Mouse (Mus musculus) gastrocnemius, postnatal 4 days (tissue): ENCODE results near the gene Pde11a. TPM values are rescaled to one million over a fixed set of nuclear protein-coding genes. Genes with fewer than 3 reads are reported as not detected.

Source experiments
- DNase-seq, 2 experiments: peaks; one replicate each; pipeline ENCODE4 v3.0.0; 2021 to 2022; ENCODE audit warnings: low spot score in 2 of 2, mixed read lengths in 2 of 2
- total RNA-seq, 2 experiments: library from RNA; stranded (reverse); gene quantifications; 2 replicates each; pipeline ENCODE4 v1.2.3; 2021

Pde11a gene
- total RNA-seq, 2 experiments from 2014 or later: 0.13 to 0.15 TPM

DNA sequence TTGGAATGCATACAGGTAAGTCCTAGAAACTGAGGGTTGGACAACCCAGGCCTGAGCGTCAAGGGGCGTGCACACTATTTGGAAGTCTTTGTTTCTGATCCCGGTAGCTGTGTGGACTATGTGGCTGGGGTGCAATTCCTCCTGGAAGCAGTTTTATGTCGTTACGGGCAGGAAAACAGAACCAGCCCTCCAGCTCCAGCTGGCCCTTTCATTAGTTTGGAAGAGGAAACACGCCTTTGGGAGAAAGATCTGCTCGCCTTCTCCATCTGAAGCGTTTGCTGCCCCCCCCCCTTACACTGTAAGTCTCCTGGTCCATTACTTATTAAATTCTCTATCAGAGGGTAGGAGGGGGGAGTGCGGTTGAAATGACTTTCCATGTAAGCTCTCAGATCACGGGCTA is 279.0 kb downstream of the Pde11a start:
- DNase-seq: peak in 1 of 2 experiments; percentile 24

DNA sequence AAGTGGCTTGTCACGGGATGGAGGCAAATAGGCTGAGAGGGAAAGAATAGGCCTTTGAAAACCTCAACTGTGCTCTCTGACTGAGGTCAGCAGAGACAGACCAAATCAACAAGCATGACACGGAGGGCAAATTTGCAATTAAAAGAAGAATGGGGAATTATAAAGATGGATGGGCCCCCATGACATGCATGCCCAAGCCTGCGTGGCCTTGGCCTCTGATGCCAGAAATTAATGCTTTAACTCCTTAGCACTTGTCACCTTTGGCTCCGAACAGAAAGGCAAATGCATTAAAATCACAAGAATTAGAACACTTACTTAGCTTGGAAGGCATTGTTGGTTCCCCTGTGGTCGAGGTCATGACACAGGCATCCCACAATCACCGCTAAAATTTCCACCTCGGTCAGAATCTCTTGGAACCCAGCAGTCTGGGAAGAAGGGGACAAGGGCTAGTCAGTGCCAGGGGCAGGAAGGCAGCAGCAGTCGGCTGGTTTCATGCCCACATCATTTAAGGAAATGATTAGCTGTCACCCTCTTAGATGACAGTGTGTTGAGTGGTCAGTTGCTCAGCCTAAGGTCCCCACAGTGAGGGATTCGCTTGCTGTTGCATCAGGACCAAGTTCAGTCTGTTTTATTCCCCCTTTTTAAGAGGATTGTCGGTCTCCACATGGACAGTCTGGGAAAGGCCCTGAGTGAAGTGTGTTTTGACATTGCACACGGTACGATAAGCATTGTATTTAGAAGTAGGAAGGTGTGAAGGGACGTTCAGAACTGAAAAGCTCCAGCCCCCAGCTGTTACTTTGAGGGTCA is 279.7 kb downstream of the Pde11a start:
- DNase-seq: no peak

- no peak for DNase-seq
These were observed 281.0 kb downstream of the Pde11a start for GRCm38 (mm10) chr2:76057555-76057954.

DNA sequence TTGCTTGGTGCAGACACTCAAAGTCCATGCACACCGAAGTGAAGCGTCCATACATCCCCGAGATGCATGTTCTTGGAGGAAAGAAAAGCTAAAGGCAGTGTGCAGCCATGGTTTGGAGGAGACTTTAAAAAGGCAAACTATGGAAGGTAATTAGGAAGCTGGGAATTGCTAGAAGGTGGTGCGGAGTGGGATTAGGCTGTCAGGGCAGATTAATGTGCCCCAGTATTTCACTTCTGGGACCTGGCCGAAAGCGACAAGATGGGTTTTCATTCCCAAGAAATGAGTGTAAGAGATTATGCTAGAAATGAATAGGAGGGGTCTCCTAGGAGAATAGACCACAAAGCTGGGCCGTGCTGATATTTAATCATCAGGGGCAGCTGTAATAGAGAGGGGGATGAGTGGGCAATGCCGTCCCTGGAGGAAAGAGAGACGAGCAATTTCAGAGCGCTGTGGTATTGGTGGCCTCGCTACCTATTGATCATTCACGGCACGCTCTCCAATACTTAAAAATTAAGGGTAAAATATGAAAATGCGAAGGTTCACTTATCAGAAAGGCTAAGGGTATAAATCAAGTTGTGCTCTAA is 284.7 kb downstream of the Pde11a start:
- DNase-seq: no peak

DNA sequence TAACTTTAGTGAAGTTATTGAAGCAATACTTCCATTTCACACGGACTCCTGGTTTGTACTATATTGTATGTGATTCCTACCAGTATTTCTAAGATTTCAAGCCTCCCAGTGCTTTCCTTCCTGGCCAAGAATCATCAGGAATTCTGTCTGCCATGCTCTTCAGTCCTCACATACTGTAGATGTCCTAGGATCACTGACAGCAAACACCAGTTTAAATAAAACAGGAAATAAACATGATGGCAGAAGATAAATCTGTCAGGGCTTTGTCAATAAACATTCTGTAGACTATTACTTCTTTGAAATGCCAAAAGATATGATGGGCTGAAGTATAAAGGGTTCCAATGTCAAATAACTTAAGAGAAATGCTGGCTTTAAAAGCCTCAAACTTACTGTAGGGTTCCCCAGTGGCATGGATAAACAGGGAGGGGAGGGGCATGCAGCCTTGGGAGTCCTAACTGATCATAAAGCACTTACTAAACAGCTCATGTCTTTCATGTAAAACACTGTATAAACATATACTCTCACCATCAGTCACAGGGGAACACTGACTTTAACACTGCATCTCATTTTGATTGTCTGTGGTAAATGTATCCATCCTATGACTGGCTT is 285.6 kb downstream of the Pde11a start:
- DNase-seq: no peak

- no peak for DNase-seq
These were observed 287.2 kb downstream of the Pde11a start for GRCm38 (mm10) chr2:76051385-76051784.

DNA sequence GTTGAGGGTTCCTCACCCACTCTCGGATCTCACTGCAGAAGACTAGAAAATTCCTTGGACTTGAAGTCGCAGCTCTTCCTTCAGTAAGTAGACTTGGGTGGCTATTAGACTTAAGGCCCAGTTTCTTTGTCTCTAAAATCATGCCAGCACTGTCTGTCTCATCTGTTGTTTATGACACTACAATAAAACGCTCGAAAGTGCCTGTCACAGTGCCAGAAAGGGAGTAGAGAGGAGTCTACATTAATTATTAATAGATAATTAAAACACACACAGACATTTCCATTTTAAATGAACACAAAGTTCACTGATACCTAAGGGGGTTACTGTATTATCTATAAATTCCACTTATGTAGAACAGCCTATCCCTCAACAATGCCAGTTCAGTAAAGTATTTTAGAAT is 287.7 kb downstream of the Pde11a start:
- DNase-seq: no peak

DNA sequence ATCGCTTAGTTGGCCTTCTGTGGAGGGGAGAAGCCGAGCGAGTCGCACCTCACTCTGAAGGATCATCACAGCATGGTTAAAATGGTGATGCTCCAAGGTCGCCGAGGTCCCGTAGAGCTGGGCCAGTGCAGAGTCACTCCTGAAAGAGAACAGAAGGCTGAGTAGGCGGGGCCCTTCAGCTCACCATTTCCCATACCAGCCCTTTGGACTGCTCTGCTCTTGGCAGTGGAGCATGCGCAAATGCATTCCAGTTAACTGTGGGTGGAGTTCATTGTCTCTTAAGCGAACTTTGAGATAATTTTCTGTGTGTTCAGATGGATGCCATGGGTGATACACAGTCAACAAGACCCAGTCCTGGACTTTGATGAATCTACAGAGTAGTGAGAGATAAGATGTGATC is 288.5 kb downstream of the Pde11a start:
- no peak for DNase-seq

- DNase-seq: no peak
These were observed 289.0 kb downstream of the Pde11a start for GRCm38 (mm10) chr2:76049529-76049928.

DNA sequence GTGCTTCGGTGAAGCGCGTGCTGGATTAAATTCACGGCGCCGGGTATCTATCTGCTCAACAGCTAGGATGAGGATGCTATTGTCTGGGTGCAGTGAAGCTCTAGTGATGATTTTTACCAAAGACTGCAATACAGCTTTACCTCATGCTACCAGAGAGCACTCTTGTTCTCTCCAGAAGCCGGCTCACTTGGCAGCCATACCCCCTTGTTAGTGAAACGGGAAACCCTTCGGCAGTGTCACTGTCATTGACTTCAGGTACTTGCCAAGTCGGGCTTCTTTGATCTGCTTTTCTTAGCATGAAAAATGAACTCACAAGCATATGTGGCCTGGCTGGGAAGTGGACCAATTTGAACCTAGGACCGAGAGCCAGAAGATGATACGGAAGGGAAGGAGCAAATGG is 290.8 kb downstream of the Pde11a start:
- DNase-seq: peak in 1 of 2 experiments; percentile 19

DNA sequence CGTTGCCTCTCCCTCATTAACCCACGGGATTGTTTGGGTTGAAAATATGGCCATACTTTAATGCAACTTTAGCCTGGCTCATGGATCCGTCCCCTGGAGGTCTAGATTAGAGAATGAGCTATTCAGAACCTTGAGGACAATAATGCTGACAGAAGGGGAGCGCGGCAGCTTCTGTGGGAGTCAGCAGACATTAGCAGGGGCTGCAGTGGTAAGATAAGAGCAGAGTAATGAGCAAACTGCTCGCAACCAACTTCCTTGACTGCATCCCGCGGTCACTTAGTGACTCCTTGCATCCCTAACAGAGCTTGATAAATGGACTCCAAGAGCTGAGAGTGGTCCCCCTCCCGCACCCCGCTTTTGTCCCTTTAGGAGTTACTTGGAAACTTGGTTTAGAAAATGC is 296.4 kb downstream of the Pde11a start:
- DNase-seq: no peak

GRCm38 (mm10) chr2:76040116-76040515 is 298.5 kb downstream of the Pde11a start:
- DNase-seq: no peak

- DNase-seq: no peak
These were observed 308.5 kb downstream of the Pde11a start for GRCm38 (mm10) chr2:76030080-76030479.

- DNase-seq: no peak
These were observed 309.3 kb downstream of the Pde11a start for GRCm38 (mm10) chr2:76029081-76029901.

DNA sequence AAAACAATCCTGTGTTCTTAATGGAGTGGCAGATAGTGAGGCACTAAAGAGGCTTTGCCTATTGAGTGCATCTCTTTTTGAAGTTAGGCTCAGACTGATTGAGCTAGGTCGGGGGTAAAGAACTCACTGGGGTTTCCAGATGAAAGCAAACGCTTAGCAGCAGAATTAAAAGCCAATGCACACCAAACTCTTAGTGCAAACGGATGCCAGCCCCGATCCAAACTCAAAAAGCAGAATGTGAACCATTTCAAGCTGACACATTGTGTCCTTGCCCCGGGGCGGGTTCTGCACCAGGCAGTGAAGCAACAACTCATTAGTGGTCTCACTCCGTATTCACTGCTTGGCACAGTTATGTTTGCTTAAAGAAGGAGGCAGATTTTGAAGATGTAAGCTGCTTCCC is 321.7 kb downstream of the Pde11a start:
- no peak for DNase-seq

DNA sequence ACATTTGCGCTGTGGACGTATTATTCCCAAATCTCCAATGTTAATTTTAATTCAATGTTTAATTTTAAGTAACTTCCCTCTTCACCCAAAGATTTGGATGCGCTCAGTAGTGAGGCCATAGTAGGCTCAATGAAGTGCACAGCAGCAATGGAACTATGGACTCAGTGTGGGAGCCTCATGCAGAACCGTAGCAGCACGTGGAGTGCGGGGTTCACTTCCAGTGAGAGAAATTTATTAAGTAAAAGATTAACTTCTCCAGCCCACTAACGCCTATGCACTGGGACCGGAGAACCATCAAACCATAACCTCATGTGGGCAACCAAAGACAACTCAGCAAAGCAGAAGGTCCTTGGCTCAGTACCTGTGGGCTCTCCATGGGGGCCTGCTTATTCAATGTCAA is 322.4 kb downstream of the Pde11a start:
- no peak for DNase-seq

DNA sequence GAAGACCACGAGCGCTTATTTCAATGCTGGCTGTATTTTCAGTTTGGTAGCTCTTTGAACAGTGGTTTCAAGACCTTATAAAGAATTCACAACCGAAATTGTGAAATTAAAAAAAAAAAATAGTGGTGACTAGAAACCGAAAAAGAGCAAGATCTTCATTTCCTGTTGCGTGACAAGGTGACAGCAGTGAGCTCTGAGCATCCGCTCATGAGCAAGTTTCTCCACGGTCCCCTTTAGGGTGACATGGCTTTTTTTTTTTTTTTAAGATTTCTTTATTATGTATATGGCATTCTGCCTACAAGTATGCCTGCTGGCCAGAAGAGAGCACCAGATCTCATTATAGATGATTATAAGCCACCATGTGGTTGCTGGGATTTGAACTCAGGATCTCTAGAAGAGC is 323.1 kb downstream of the Pde11a start:
- DNase-seq: no peak

- DNase-seq: no peak
These were observed 323.9 kb downstream of the Pde11a start for GRCm38 (mm10) chr2:76014659-76015058.

GRCm38 (mm10) chr2:76006194-76006593 is 332.4 kb downstream of the Pde11a start:
- DNase-seq: no peak

DNA sequence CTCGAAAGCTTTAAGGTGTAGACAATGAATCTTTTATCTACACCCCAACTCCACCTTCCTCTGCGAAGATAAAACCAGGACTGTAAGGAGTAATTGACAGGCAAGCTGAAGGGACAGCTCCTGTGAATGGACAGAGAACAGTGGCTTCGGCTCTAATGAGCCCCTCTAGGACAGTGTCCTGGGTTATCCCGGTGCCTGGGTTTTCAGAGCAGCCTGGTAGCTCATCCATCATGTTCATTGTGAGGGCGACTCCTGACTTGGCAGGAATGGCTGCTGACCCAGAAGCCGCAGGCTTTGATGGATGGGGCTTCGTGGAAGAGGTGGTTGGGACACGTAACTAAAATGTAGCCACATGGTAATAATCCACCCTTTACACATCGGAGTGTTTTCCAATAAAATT is 335.7 kb downstream of the Pde11a start:
- DNase-seq: no peak

GRCm38 (mm10) chr2:76001392-76001791 is 337.2 kb downstream of the Pde11a start:
- peak; percentile 38 to 58 for DNase-seq

GRCm38 (mm10) chr2:75999636-76000035 is 338.9 kb downstream of the Pde11a start:
- DNase-seq: no peak
